Mouse (Mus musculus) megakaryocyte progenitor cell, adult 5-6 weeks (primary cell): ENCODE measurements around the gene Cacna2d3. TPM values are rescaled to one million over a fixed set of nuclear protein-coding genes. Genes with fewer than 3 reads are reported as not detected.

Experiments
- ATAC-seq: replicated peaks from 2 replicates; pipeline ENCODE4 v1.8.0; 2016; ENCODE audit warnings: mild to moderate bottlenecking, moderate TSS enrichment, inconsistent platforms; ENCODE audit not compliant: poor library complexity
- total RNA-seq, 2 experiments: library from RNA; stranded (forward) in 1 of 2; stranded (reverse) in 1 of 2; fragments of 157-497, 149-512 nt in 1 of 2; fragments of 200-1000 nt in 1 of 2; gene quantifications; 2 replicates each; pipeline versions ENCODE4 v1.2.3 to v1.2.4; 2015 to 2017

Cacna2d3 gene
- total RNA-seq (2015) (not detected in 2 replicates), total RNA-seq (2017) (not detected in 2 replicates)

DNA sequence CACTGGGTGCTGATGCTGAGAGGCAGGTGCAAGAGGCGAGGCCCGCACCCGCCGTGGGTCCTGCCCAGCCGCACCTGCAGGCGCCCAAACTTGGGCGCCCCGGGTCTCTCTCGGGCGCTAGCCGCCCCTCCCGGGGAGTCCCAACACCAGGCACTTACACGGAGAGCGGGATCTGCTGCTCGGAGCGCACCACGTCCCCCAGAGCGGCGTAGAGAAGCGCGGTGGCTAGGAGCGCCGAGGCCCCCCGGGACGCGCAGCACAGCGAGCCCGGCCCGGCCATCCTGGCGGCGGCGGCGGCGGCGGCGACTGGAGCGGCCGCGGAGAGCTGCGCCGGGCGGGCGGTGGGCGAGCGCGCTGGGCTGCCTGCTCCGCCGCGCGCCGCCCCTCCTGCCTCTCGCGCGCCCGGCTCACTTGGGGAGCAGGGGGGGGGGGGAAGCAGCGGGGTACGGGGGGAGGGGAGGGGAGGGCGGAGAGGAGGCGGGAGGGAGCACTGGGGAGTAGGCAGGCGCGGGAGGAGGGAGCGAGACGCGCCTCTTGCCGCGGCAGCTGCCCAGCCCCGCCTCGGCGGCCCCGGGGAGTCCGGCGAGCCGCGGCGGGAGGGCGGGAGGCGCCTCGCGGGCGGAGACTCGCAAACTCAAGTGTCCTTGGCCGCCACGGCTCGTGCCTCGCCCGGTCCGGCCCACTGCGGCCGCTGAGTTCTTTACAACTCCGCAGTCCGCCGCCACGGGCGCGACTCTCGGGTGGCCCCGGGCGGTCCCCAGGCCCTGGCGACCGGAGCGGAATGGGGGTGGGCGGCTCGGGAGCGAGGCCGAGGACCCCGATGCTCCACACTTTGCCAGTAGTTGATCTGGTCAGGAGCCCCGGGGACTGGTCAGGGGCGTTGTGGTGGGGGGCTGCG lies at the start of gene Cacna2d3:
Cacna2d3 (minus strand) TSS at position 377 of the 898 bp plus-strand sequence.
- no peak for ATAC-seq

DNA sequence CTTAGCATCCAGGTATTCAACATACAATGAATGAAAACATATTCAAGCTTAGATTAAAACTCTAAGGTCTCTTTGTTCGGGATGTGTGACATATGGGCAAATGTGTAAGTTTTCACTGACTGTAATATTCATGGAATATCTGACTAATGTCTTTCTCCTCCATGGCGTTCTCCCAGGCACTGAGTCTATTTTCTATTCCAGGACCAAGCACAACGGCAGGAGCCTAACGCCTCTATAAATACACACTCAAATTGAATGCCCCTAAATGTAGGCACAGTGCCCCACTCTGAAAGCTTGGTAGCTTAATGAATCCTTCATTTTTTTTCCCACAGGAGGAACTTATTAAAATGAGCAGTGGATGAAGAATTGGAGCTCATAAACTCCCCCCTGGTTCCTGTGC lies 47.8 kb upstream of the Cacna2d3 start:
- no peak for ATAC-seq

DNA sequence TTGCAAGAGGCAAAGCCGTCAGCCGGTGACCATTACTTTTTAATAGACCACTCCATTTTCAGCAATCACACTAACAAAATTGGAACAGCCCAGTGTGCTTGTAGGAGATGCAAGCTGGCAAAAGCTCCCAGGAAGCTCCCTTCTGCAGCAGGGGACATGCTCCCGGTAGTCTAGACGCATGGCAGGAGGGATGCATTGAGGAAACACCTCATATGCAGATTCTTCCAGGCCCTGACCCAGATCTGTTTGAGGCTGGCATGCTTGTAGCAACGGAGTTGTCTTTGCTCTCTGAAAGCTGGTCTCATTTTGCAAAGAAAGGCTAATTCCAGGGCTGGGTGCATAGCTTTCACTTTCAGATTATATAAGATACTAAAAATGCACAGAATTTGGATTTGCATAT lies 31.2 kb upstream of the Cacna2d3 start:
- no peak for ATAC-seq

DNA sequence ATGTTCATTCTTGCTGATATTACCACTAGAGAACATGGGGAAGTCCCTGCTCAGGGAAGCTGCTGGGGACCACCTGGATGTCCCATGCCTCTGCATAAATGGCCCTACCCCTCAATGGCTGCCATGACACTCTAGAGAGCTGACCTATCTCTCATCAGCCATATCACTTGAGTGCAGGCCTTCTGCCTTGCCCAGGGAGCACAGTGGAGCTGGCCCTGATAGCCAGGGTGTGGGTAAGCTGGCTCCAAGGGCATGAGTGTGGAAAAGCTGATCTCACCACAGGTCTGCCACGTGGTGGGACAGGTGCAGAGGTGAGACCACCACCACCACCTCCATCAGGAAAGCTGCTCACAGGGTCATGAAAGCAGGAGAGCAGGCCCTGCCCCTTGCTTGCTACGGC lies 17.1 kb upstream of the Cacna2d3 start:
- ATAC-seq, result no peak

DNA sequence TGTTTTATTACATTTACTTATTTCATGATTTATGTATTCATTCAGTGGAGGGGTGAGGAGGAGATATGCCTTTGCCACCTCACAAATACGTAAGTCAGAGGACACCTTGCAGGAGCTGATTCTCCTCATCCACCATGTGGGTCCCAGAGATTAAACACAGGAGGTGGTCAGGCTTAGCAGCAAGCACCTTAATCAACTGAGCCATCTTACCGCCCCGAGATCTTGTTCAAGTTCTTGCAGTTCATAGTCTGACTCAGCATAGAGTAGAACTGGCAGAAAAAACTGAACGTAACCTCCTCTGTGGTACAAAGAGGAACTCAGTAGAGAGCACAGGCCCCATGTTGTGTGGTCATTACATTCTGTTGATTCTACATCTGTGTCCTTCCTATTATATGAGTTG lies 8.6 kb upstream of the Cacna2d3 start:
- ATAC-seq, result no peak

DNA sequence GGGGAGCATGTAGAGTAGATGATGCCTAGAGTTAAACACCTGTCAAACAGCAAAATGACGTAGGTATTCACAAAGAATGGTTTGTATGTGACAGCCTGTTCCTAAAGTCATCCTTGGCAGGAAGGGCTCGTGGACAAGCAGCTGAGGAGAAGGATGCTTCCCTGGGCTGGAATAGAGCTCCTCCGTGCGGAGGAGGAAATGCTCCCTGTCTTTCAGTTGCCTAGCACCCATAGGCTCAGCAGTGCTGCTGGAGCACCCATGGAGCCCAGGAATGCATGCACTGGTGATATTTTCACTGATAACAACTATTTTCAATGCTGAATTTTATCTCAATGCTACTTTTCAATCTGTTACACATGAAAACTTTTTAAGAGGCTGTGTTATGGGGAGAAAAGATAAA lies 7.3 kb upstream of the Cacna2d3 start:
- no peak for ATAC-seq

DNA sequence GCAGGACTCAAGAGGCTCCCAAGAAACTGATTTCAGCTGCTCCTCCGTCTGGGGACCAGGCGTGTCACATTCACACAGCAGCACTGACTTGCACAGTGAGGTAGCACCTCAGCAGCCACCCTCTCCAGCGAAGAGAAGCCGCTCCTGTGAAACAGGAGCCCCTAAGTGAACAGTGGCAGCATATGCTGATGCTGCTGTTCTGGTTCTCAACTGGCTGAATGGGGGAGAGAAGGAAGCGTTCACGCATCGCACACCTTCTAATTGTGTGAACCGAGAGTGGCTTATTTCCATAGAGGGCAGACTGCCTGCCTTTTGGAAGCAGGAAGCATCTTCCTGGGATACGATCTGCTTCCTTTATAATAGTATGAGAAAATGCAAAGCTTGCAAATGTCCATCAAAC lies 5.9 kb upstream of the Cacna2d3 start:
- ATAC-seq, result no peak

DNA sequence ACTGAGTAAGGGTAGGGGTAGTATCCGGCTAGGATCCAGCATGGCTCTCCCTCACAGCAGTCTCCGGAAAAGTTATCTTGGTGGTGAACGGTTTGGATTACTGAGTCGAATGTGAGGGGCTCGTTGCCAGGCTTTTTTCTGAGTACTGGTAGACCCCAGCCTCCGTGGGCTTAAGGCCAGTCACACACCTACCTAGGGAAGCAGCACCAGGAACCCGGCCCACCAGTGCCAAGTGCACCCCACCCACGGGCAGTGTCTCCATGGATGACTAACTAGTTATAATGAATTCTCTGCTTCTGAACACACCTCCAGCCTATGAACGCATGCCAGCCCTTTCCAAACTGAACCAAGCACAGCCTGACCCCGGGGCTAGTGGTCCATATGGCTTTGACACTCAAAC lies 1.6 kb upstream of the Cacna2d3 start:
- ATAC-seq, result no peak

DNA sequence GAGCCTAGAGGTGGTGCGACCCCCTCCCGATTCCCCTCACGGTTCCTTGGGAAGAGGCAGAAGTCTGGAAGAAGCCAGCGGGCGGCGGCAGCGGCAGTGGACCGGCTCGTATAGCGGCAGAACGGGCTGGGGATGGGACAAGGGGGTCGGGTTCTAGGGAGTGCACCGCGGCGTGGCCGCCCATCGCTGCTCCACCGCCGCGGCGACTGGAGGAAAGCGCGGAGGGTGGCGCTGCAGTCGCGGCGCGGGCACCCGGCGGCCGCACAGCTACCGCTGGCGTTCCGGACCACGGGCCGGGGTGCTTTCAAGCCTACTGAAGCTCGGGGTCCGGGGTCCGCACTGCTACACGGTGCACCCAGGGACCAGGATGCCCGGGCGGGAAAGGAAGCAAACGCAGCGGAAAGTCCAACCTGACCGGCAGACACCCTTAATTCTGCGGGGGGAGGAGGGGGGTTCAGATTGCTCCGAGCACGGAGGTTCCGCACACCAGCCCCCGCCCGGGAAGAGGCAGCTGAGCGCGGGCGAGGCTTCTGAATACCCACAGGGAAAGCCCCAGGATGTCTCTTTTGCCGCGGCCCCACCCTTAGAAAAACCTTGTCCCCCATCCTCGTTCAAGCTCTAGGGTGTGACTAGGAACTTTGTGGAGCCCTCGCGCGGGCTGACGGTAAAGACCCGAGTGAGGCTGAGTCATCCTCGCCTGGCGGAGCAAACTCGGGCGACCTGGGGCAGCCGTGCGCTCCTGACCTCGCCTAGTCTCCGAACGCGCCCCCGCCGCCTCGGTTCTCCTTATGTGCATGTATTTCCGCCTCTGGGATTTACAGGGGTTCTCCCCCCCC lies 940 bp upstream of the Cacna2d3 start:
- ATAC-seq, result no peak

DNA sequence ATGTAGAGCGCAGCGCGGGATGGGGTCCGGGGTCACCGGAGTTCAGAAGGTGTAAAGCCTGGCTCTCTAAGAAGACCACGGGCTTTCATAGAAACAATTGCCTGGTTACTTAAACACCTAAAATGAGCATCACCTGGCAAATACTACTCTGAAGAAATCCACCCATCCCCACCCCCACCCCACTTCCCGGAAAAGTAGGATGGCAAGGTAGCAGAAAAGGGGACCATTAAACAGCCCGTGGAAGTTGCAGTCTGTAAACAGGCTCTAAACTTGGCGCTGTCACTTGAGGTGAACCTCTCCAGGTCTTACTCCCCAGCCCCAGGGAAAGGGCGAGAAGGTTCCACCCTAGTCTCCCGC lies 555 bp downstream of the Cacna2d3 start:
- ATAC-seq, result no peak

DNA sequence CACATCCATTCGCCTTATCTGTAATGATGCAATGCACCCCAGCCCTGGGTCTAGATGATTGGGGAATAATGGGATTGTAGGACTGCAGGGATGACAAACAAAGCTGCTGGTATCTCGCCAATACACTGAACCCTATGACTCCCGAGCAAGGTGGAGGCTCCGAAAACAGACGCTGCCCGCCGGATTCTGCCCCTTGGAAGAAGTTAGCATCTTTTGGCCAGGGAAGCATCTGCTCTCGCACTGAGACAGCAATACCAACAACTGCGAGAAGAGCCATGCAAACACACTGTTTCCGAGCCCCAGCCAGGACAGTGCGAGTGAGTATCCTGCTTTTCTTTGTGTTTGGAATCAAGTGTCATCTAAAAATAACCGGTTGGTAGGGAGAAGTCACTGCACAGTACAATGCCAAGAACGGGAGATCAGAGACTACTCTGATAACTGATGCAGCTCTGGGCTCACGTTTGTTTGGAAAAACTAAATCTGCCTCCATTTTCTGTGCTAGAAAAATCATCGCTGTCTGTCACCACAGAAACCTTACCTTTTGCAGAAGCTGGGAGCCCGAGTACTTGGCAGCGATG lies 1.2 kb downstream of the Cacna2d3 start:
- ATAC-seq, result no peak

DNA sequence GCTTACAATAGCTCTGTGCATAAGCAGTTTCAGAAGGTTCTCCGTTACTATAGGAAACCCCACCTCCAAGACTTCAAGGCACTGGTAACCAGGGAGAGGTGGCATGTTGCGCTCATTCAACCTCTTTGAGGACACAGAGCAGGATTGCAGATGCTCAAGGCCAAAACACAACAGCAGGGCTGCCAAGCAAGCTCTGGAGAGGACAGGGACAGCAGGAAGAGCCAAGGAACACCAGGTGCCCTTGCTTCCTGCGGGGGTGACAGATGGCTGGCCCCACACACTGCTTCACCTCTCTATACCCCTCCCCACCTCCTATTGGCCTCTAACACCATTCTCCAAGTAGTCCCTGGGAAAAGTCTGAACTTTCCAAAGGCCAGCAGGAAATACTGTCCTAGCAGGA lies 9.0 kb downstream of the Cacna2d3 start:
- no peak for ATAC-seq

DNA sequence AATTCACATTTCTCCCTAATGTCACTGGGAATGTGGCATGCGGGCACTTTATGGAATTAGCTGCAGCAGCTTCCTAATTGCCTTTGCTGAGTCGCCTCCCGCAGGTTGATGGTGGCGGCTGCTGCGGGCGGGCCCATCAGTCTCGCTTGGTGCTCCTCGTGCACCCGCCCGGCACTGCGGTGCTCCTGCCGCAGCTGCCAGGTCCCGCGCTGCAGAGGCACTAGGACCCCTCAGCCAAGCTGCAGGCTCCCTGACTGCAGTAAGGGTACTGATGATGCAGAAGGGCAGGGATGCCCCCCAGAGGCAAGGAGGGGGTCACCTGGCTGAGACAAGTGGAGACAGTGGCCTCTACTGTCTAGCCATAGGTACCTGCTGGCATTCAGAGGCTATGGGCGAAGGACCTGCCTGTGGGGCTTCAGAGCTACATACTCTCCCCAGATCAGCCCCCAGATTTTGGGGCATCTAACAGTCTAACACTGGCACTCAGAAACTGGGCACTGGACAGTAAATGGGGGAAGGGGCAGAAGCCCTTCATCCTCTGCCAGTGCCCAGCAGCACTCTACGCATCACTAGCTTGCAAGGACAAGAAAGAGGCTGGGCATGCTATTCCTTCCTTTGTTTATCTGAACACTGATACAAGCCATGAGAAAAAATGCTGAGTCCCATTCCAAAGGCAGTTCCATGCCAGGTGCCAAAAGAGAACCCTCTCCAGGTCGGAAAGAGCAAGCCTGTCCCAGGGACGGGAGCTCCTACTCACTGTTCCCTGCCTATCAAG lies 13.9 kb downstream of the Cacna2d3 start:
- no peak for ATAC-seq

DNA sequence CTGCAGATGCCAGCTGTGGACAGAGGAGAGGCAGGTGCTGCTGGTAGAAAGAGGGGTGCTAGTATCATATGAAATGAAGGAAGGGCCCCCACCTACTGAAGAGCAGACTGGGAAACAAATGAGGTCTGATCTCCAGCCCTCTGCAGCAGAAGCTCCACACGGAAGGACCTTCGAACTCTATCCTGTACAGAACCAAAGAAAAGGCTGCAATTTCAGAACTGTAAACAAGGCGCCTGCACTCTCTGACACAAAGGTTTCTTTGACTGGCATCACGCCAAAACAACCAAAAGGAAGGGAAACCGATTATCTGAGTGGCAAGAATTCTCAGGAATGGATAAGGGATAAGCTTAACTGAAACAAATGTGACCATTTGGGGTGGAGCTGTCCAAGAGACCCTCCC lies 18.9 kb downstream of the Cacna2d3 start:
- no peak for ATAC-seq

DNA sequence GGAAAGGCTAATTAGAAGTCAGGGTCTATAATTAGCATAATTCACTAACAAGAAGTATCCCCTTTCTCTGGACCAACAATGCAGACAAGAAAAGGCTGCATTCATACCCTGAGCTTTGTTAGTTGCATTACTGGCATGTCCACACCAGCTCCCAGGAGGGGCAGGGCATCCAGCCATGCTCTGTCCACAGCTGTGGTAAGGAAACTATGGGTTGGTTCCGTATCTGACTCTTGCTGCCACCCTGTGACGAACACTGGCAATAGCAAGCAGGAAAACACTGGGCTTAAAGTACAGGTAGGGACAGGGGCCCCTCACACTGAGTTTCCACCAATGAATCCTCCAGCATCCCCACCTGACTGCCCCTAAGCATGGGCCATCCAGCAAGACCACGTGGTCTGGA lies 25.5 kb downstream of the Cacna2d3 start:
- 0 out of 2 replicates have a peak, but pooled peaks have one; percentile 44 for ATAC-seq

DNA sequence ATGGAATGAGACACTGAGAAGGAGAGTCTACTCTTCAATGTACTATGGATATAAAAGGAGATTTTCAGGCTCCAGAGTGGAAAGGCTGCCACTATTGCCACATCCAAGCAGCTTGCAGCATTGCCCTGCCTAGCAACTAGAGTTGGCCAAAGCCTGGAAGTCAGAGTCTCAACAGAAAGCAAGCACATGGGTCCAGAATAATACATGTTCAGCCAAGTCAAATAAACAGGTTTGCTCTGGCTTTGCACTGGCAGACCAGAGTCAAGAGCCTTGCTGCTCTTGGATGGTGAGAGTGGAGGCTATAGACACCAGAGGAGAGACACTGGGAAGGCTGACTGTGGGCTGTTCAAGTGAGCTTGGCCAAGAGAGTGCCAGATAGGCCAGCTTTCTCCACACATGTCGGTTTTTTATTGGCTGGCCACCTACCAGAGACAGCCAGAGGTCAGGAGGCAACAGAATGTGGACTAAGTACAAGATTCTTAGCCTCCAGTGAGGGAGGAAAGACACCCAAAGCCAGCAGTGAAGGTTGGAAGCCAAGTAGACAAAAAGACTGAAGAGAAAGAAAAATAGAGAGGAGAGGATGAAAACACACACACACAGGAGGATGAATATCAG lies 49.1 kb downstream of the Cacna2d3 start:
- no peak for ATAC-seq

DNA sequence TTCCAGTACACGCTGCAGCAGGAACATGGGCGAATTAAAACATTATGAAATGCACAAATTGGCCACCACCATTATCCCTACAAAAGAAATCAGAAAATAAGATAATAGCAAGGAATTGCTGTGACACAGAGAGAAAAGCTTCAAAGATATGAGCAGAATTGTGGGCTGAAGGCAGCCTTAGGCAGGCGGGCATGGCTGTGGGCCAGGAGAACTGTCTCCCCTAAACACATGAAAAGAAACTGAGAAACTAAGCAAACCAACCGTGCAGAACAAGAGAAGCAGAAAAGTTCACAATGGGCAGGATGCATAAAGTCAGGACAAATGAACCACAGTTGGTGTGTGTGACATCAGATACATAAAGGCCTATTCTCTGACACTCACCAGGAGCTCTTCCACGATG lies 51.8 kb downstream of the Cacna2d3 start:
- no peak for ATAC-seq

DNA sequence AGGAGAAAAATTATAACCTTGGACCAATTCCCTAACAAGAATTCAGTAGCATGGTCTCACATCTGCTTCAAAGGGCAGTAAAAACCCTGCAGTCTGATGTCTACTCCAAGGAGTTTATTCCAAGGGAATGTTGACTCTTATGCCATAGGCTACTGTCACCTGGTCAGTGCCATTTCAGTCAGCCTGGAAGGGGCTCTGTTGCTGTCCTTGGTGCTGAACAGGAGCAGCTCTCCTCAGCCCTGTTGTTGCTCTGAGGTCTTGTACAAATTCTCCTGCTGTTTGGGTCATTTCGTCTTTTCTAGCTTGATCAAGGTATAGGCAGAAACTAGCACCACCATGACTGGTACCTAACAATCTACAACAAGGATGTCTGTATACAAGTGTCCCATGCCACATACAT lies 64.7 kb downstream of the Cacna2d3 start:
- ATAC-seq, result no peak

DNA sequence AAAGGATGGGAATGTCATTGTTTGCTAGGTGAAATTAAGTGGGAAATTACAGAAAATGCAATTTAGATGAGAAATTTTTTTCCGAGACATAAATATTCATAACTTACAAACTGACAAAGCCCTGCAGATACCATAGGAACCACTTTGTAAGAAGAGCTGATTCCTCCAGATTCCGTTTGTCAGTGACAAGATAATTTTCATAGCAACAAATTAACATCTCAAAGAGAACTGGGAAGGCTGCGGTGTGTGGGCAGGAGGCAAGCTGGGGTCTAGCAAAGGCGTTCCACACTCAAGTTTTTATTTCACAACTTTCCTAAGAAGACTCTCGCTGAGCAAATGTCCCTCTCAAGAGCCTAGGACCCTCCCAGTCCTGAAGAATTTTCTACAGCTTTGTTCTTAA lies 71.1 kb downstream of the Cacna2d3 start:
- ATAC-seq, result no peak

DNA sequence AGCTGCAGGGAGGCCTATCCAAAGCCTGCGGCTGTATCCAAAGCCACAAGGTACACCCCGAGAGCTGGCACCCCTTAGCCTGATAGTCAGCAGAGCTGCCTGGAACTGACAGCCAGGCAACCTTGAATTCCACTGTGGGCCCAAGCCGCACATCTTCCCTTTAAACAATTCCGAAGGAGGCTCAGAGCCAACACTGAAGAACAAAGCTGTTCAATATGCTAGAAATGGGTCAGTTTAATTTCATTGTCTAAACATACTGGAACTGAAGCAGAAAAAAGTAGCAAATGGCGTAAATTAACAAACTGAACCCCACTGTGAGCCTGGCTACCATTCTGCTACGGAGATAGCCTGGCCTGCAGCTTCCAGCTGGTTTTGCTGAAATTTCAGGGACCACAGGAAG lies 72.9 kb downstream of the Cacna2d3 start:
- ATAC-seq, result no peak

DNA sequence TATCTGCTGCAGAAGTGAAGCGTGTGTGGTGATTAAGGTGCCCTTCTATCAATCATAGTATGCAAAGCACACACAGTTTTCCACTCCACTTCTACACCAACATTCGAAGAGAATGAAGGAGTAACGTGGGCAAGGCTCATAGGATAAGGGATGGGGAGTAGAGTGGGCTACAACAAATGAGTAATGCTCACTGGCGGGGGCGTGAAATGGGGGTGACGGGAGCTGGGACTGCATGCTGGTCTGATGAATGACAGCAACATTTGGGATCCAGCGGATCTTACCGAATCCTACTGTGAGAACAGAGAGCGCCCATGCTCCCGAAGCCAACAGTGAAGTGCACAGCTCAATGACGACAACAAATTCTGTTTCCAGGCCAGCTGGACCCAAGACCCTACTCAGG lies 76.2 kb downstream of the Cacna2d3 start:
- ATAC-seq, result no peak
